13 mouse cellular contexts compared by ENCODE assay signal in genomic region chr2:157692365-157692932, GRCm38 (mm10). TPM values are rescaled to one million over a fixed set of nuclear protein-coding genes. Genes with fewer than 3 reads are reported as not detected.
A peak's percentile ranks its signal among the peaks of the same experiment; 100 is the strongest.
DNase-seq lines count a peak whose midpoint lies in the region; ATAC-seq and TF ChIP-seq lines count a peak whose summit lies in the region.
"Had no signal": no experiment of that assay in that cellular context is flagged by ENCODE, and none has a peak within 500 bp of the region (broad histone marks: within the 10 kb centered on the region; RNA-seq: fewer than 3 reads in every experiment).

No protein-coding gene starts in this region.

- WGBS in forebrain, embryonic 10.5 days = 8% methylated on average over 17 of the region's 17 CpGs
- WGBS in forebrain, embryonic 16.5 days = 12% methylated on average over 17 of the region's 17 CpGs
- 19% methylated on average over 17 of the region's 17 CpGs for WGBS in midbrain, embryonic 11.5 days
- 25% methylated on average over 17 of the region's 17 CpGs for WGBS in midbrain, postnatal 0 days
- WGBS in hindbrain, postnatal 0 days = 27% methylated on average over 17 of the region's 17 CpGs
- WGBS in neural tube, embryonic 15.5 days = 26% methylated on average over 17 of the region's 17 CpGs

- H3K36me3 ChIP-seq in forebrain, embryonic 10.5 days (replicated peaks) = no peaks in the 10 kb centered on the region
- H3K36me3 ChIP-seq in forebrain, embryonic 16.5 days (ENCODE audit: control insufficient read depth, insufficient read depth) = no peaks in the 10 kb centered on the region
- H3K36me3 ChIP-seq in midbrain, embryonic 11.5 days (ENCODE audit: control insufficient read depth, insufficient read depth, low read length) = no peaks in the 10 kb centered on the region
- no peaks in the 10 kb centered on the region for H3K36me3 ChIP-seq in midbrain, postnatal 0 days (ENCODE audit: insufficient read depth, low read length)
- no peaks in the 10 kb centered on the region for H3K36me3 ChIP-seq in hindbrain, postnatal 0 days (ENCODE audit: insufficient read depth, low read length)
- H3K36me3 ChIP-seq in neural tube, embryonic 15.5 days = no peaks in the 10 kb centered on the region
- H3K36me3 ChIP-seq: G1E had no signal

- DNase-seq in forebrain, embryonic 10.5 days (ENCODE audit: extremely low spot score, low spot score) = peak; percentile 77
- peak; percentile 86 for DNase-seq in midbrain, embryonic 11.5 days (ENCODE audit: low spot score, missing footprints)
- DNase-seq in midbrain, postnatal 0 days (ENCODE audit: low spot score) = no peak
- DNase-seq in hindbrain, postnatal 0 days (ENCODE audit: low spot score) = no peak
- no peak for DNase-seq in testis, postnatal 14 days (ENCODE audit: low spot score)
- DNase-seq in thymus, postnatal 25 days = no peak
- DNase-seq: heart, adult 18-20 months; layer of hippocampus, postnatal 36 days; thymus, adult 2 months had no signal

- H3K4me1 ChIP-seq in forebrain, embryonic 10.5 days = peaks cover 62% of the 10 kb centered on the region
- peaks cover 6% of the 10 kb centered on the region for H3K4me1 ChIP-seq in forebrain, embryonic 16.5 days (replicated peaks; ENCODE audit: control insufficient read depth, insufficient read depth, low read length)
- H3K4me1 ChIP-seq in midbrain, embryonic 11.5 days (ENCODE audit: control insufficient read depth, insufficient read depth, low read length) = peaks cover 27% of the 10 kb centered on the region
- no peaks in the 10 kb centered on the region for H3K4me1 ChIP-seq in midbrain, postnatal 0 days (ENCODE audit: insufficient read depth, low read length)
- H3K4me1 ChIP-seq in hindbrain, postnatal 0 days (ENCODE audit: insufficient read depth, low read length) = peaks cover 13% of the 10 kb centered on the region; the same call in 1 of the 2 replicates
- peaks cover 33% of the 10 kb centered on the region for H3K4me1 ChIP-seq in neural tube, embryonic 15.5 days

- H3K4me3 ChIP-seq in forebrain, embryonic 10.5 days = peak overlapping the region; percentile 18
- H3K4me3 ChIP-seq in forebrain, embryonic 16.5 days (replicated peaks; ENCODE audit: low read length) = no peak overlapping the region
- H3K4me3 ChIP-seq in midbrain, embryonic 11.5 days (ENCODE audit: low read depth, low read length) = no peak overlapping the region
- no peak overlapping the region for H3K4me3 ChIP-seq in midbrain, postnatal 0 days (ENCODE audit: low read depth, low read length)
- no peak overlapping the region for H3K4me3 ChIP-seq in hindbrain, postnatal 0 days (ENCODE audit: low read length)
- H3K4me3 ChIP-seq in neural tube, embryonic 15.5 days (replicated peaks) = no peak overlapping the region

- H3K27me3 ChIP-seq in forebrain, embryonic 10.5 days (ENCODE audit: poor library complexity, severe bottlenecking) = peaks cover 89% of the 10 kb centered on the region
- no peaks in the 10 kb centered on the region for H3K27me3 ChIP-seq in forebrain, embryonic 16.5 days (replicated peaks; ENCODE audit: control insufficient read depth, insufficient read depth, low read length)
- no peaks in the 10 kb centered on the region for H3K27me3 ChIP-seq in midbrain, embryonic 11.5 days (ENCODE audit: control insufficient read depth, insufficient read depth, low read length)
- H3K27me3 ChIP-seq in midbrain, postnatal 0 days (ENCODE audit: insufficient read depth, low read length) = no peaks in the 10 kb centered on the region
- no peaks in the 10 kb centered on the region for H3K27me3 ChIP-seq in hindbrain, postnatal 0 days (ENCODE audit: insufficient read depth, low read length)
- no peaks in the 10 kb centered on the region for H3K27me3 ChIP-seq in neural tube, embryonic 15.5 days (replicated peaks)

- H3K9me3 ChIP-seq in forebrain, embryonic 10.5 days = no peaks in the 10 kb centered on the region
- no peaks in the 10 kb centered on the region for H3K9me3 ChIP-seq in forebrain, embryonic 16.5 days (ENCODE audit: control insufficient read depth, low read length)
- no peaks in the 10 kb centered on the region for H3K9me3 ChIP-seq in midbrain, embryonic 11.5 days (ENCODE audit: control insufficient read depth, low read length)
- no peaks in the 10 kb centered on the region for H3K9me3 ChIP-seq in midbrain, postnatal 0 days (ENCODE audit: low read length)
- H3K9me3 ChIP-seq in hindbrain, postnatal 0 days (ENCODE audit: low read length) = no peaks in the 10 kb centered on the region
- no peaks in the 10 kb centered on the region for H3K9me3 ChIP-seq in neural tube, embryonic 15.5 days (replicated peaks)
- H3K9me3 ChIP-seq: G1E had no signal

- ATAC-seq in forebrain, embryonic 16.5 days = no peak
- ATAC-seq in midbrain, embryonic 11.5 days (ENCODE audit: low FRiP score) = no peak
- ATAC-seq in midbrain, postnatal 0 days (ENCODE audit: low FRiP score) = no peak
- ATAC-seq in hindbrain, postnatal 0 days = no peak
- no peak for ATAC-seq in neural tube, embryonic 15.5 days (ENCODE audit: low FRiP score)
- ATAC-seq: inflammation-experienced regulatory T-cells, adult 6 months had no signal

- TF ChIP-seq CTCF in midbrain, postnatal 0 days (IDR thresholded peaks at IDR 0.05) = no peak
- no peak for TF ChIP-seq CTCF in hindbrain, postnatal 0 days (IDR thresholded peaks at IDR 0.05; ENCODE audit: low read depth)

- no peak overlapping the region for H3K4me2 ChIP-seq in forebrain, embryonic 16.5 days (ENCODE audit: low read length)
- H3K4me2 ChIP-seq in midbrain, embryonic 11.5 days = no peak overlapping the region; the same call in 1 of the 2 replicates
- no peak overlapping the region for H3K4me2 ChIP-seq in midbrain, postnatal 0 days (ENCODE audit: low read depth, low read length, poor library complexity, severe bottlenecking)
- H3K4me2 ChIP-seq in hindbrain, postnatal 0 days (ENCODE audit: low read depth, low read length) = no peak overlapping the region
- no peak overlapping the region for H3K4me2 ChIP-seq in neural tube, embryonic 15.5 days

- H3K27ac ChIP-seq in forebrain, embryonic 10.5 days = peak overlapping the region; percentile 72
- no peak overlapping the region for H3K27ac ChIP-seq in forebrain, embryonic 16.5 days (ENCODE audit: low read length)
- H3K27ac ChIP-seq in midbrain, embryonic 11.5 days (ENCODE audit: low read depth, low read length) = no peak overlapping the region; the same call in 1 of the 2 replicates
- no peak overlapping the region for H3K27ac ChIP-seq in midbrain, postnatal 0 days (ENCODE audit: low read depth, low read length)
- H3K27ac ChIP-seq in hindbrain, postnatal 0 days = peak overlapping the region; percentile 29; the same call in 1 of the 2 replicates
- 0 out of 2 replicates have a peak overlapping the region, but pooled peaks have one; percentile 37 for H3K27ac ChIP-seq in neural tube, embryonic 15.5 days (replicated peaks)

- no peak overlapping the region for H3K9ac ChIP-seq in forebrain, embryonic 16.5 days (replicated peaks; ENCODE audit: low read depth, low read length)
- no peak overlapping the region for H3K9ac ChIP-seq in midbrain, embryonic 11.5 days (ENCODE audit: low read length)
- H3K9ac ChIP-seq in midbrain, postnatal 0 days (replicated peaks; ENCODE audit: low read length, poor library complexity, severe bottlenecking) = no peak overlapping the region
- H3K9ac ChIP-seq in hindbrain, postnatal 0 days (replicated peaks; ENCODE audit: low read length) = no peak overlapping the region
- H3K9ac ChIP-seq in neural tube, embryonic 15.5 days (replicated peaks) = no peak overlapping the region

RNA-seq across cellular contexts. Expression of gene Ctnnbl1, which starts 44.8 kb away (rescaled TPM):
- 98.8 and 104 TPM in 2 replicates for polyA plus RNA-seq in forebrain, embryonic 10.5 days (2016; fragmentation: Nextera tagmentation; extraction: Ambion mirVana)
- 78.2 and 79.8 TPM in 2 replicates for polyA plus RNA-seq in forebrain, embryonic 16.5 days (2015; fragmentation: Nextera tagmentation; extraction: Ambion mirVana)
- polyA plus RNA-seq in midbrain, embryonic 11.5 days (2014; fragmentation: Nextera tagmentation; extraction: Ambion mirVana) = 98.8 and 109 TPM in 2 replicates
- 33.7 and 40.0 TPM in 2 replicates for total RNA-seq in midbrain, postnatal 0 days (2014; rRNA removed)
- 44.7 and 45.5 TPM in 2 replicates for polyA plus RNA-seq in midbrain, postnatal 0 days (2015; fragmentation: Nextera tagmentation; extraction: Ambion mirVana)
- total RNA-seq in hindbrain, postnatal 0 days (2014; rRNA removed) = 28.7 and 30.3 TPM in 2 replicates
- polyA plus RNA-seq in hindbrain, postnatal 0 days (2015; fragmentation: Nextera tagmentation; extraction: Ambion mirVana) = 42.7 and 45.4 TPM in 2 replicates
- polyA plus RNA-seq in neural tube, embryonic 15.5 days (2015; fragmentation: Nextera tagmentation; extraction: Ambion mirVana) = 51.3 and 52.6 TPM in 2 replicates

Comparison
In these comparisons a context has a peak if more than half of its experiments do, and no peak if none do; other contexts are left out.
1. DNase-seq: peak in forebrain, embryonic 10.5 days (single experiment) and midbrain, embryonic 11.5 days (single experiment); none in midbrain, postnatal 0 days (single experiment), hindbrain, postnatal 0 days (single experiment), testis, postnatal 14 days (single experiment) and thymus, postnatal 25 days (single experiment).
2. H3K27ac ChIP-seq: peak in forebrain, embryonic 10.5 days (single experiment), hindbrain, postnatal 0 days (single experiment) and neural tube, embryonic 15.5 days (single experiment); none in forebrain, embryonic 16.5 days (single experiment), midbrain, embryonic 11.5 days (single experiment) and midbrain, postnatal 0 days (single experiment).